Mouse (Mus musculus): ENCODE data around the gene Trex1. TPM values are rescaled to one million over a fixed set of nuclear protein-coding genes. Genes with fewer than 3 reads are reported as not detected.

Trex1 gene
- polyA plus RNA-seq, 1 experiment from 2014 or later: 11.5 TPM

DNA sequence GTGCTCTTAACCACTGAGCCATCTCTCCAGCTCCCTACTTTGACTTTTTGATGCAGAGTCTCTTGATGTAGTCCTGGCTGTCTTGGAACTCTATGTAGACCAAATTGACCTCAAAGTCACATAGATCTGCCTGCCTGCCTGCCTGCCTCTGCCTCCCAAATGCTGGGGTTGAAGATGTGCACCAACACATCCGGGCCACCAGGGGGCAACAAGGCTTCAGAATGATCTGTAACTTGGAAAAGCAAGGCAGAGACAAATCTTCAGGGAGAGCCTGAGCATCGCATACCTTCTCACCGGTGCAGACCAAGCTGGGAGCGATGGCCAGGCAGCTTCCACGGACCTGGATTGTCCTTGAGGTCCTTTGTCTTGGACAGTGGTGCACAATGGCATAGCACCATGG lies 13.2 kb downstream of the Trex1 start:
- no peaks in the 10 kb centered on the region for H3K36me3 ChIP-seq
- no peaks in the 10 kb centered on the region for H3K4me1 ChIP-seq
- WGBS: 42% methylated on average over 5 of the region's 5 CpGs
- no peak overlapping the region for H3K9ac ChIP-seq (replicated peaks)
- no peak overlapping the region for H3K4me3 ChIP-seq
- H3K27ac ChIP-seq (replicated peaks): no peak overlapping the region
- no peak overlapping the region for H3K4me2 ChIP-seq (replicated peaks)
- H3K9me3 ChIP-seq: no peaks in the 10 kb centered on the region
- no peaks in the 10 kb centered on the region for H3K27me3 ChIP-seq
- no peak for ATAC-seq (ENCODE audit: low FRiP score, low read depth)

DNA sequence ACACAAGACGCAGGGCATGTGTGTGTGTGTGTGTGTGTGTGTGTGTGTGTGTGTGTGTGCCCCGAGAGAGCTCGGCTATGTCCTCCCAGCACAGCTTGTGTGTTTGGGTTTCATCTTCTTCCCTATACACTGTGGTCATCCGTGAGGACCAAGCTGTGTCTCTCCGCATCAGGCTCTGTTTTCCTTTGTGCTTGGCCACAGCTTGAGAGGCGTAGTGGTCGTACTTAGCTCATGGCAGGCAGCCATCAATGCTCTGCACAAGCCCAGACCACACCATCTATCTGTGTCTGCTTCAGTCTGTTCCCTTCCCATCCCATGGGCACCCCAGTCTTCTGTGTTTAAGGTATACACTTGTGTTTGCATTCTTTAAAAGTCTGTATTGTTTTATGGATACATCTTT lies 18.2 kb downstream of the Trex1 start:
- Histone ChIP-seq H3K9ac (replicated peaks) (no peak overlapping the region), H3K9me3 (no peaks in the 10 kb centered on the region), H3K36me3 (no peaks in the 10 kb centered on the region), H3K27ac (replicated peaks) (no peak overlapping the region), H3K27me3 (0 out of 2 replicates have a peak, but pooled peaks cover 9% of the 10 kb centered on the region), H3K4me3 (no peak overlapping the region), H3K4me1 (peaks cover 13% of the 10 kb centered on the region), H3K4me2 (replicated peaks) (no peak overlapping the region)
- 86% methylated on average over 5 of the region's 7 CpGs for WGBS
- no peak for ATAC-seq (ENCODE audit: low FRiP score, low read depth)

DNA sequence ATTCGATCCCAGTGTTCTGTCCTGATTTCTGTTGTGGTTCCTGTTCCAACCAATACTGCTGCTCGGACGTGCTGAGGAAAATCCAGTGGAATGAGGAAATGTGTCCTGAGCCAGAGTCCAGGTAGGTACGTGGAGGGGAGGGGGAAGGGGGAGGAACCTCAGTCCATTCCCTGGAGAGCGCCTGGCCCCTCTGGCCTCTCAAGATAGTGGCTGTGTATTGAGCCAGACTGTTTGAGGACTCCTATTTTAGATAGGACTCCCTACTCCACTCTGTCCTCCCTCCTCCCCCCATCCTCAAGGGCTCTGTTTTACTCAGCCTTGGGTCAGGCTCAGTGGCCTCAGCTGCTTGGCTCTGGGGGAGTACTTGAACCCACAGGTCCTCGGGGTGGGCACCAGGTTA lies 18.6 kb downstream of the Trex1 start:
- ATAC-seq (ENCODE audit: low FRiP score, low read depth): no peak
- 72% methylated on average over 6 of the region's 6 CpGs for WGBS

DNA sequence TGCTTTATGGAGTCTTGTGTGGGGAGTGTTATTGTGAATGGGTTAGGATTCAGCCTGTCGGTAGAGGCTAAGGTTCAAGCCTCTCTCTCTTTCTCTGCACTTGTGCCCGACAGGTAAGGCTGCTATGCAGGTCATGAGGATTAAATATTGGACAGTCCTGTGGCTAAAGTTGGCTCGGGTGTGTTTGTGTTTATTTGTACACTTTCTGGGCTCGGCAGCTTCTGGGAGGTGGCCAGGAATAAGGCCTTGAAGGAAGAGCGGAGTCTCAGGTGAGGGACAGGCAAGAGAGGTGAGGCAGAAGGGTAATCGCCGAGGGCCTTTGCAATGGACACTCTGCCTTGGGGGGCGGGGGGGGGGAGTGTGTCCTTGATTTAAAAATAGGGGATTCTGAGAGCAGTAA lies 19.3 kb downstream of the Trex1 start:
- WGBS: 82% methylated on average over 8 of the region's 8 CpGs
- no peaks in the 10 kb centered on the region for H3K9me3 ChIP-seq
- no peak overlapping the region for H3K9ac ChIP-seq (replicated peaks)
- H3K27me3 ChIP-seq: 0 out of 2 replicates have a peak, but pooled peaks cover 9% of the 10 kb centered on the region
- no peak overlapping the region for H3K4me2 ChIP-seq (replicated peaks)
- H3K27ac ChIP-seq (replicated peaks): no peak overlapping the region
- peaks cover 13% of the 10 kb centered on the region for H3K4me1 ChIP-seq
- ATAC-seq (ENCODE audit: low FRiP score, low read depth): no peak
- no peaks in the 10 kb centered on the region for H3K36me3 ChIP-seq
- no peak overlapping the region for H3K4me3 ChIP-seq

More for the DNA sequence above, 18.6 kb downstream of the Trex1 start:
- H3K4me1 ChIP-seq: peaks cover 13% of the 10 kb centered on the region
- H3K4me2 ChIP-seq (replicated peaks): no peak overlapping the region
- 0 out of 2 replicates have a peak, but pooled peaks cover 9% of the 10 kb centered on the region for H3K27me3 ChIP-seq
- H3K4me3 ChIP-seq: no peak overlapping the region
- H3K9me3 ChIP-seq: no peaks in the 10 kb centered on the region
- H3K27ac ChIP-seq (replicated peaks): no peak overlapping the region
- H3K9ac ChIP-seq (replicated peaks): no peak overlapping the region; the same call in 1 of the 2 replicates
- no peaks in the 10 kb centered on the region for H3K36me3 ChIP-seq

DNA sequence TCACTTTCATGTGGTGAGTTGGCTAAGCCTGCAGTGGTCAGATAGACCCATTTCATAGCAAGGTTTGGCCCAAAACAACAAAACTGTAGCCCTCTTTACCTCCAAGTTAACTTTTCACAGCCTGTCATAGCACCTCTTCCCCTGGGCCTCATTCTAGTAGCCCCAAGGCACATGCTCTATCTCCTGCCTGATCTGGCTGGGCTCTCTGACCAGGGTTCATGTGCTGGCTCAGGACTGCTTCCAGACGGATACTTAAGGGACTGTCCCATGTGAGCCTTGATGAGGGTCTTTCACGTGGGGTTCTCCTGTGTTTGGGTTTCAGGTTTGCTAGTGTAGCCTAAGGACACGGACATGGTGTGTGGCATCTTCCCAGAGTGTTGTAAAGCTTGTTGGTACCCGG lies 19.9 kb downstream of the Trex1 start:
- 87% methylated on average over 4 of the region's 4 CpGs for WGBS
- no peak for ATAC-seq (ENCODE audit: low FRiP score, low read depth)

DNA sequence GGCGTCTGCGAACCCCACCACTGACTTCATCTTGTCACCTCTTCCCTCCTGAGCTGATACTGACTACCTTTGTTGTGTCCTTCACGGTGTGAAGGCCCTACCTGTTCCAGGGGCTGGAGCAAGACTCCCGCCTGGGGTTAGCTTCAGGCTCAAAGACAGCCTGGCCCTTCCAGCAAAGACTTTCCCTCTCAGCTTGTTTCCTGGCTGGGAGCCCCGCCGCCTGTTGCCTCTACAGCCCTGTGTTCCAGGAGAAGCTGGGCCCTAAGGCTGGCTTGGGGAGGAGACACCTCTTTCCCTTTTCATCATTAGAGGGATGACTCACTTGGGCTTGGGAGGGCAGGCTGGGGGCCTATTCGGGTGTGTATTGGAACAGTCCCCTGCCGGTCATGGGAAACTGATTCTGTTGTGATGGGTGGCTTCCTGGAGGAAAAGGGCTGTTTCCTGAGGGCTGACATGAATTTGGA lies 20.6 kb downstream of the Trex1 start:
- Histone ChIP-seq H3K27me3 (0 out of 2 replicates have a peak, but pooled peaks cover 9% of the 10 kb centered on the region), H3K9ac (replicated peaks) (peak overlapping the region; percentile 76), H3K4me1 (peaks cover 13% of the 10 kb centered on the region), H3K4me2 (replicated peaks) (peak overlapping the region; percentile 89), H3K9me3 (no peaks in the 10 kb centered on the region), H3K36me3 (no peaks in the 10 kb centered on the region), H3K27ac (replicated peaks) (no peak overlapping the region), H3K4me3 (peak overlapping the region; percentile 69)
- 16% methylated on average over 8 of the region's 8 CpGs for WGBS
- ATAC-seq (ENCODE audit: low FRiP score, low read depth): 0 out of 2 replicates have a peak, but pooled peaks have one; percentile 23

More for the DNA sequence above, 19.9 kb downstream of the Trex1 start:
- Histone ChIP-seq H3K9me3 (no peaks in the 10 kb centered on the region), H3K27ac (replicated peaks) (no peak overlapping the region), H3K4me2 (replicated peaks) (no peak overlapping the region), H3K4me3 (no peak overlapping the region), H3K27me3 (0 out of 2 replicates have a peak, but pooled peaks cover 9% of the 10 kb centered on the region), H3K9ac (replicated peaks) (no peak overlapping the region), H3K4me1 (peaks cover 13% of the 10 kb centered on the region), H3K36me3 (no peaks in the 10 kb centered on the region)

DNA sequence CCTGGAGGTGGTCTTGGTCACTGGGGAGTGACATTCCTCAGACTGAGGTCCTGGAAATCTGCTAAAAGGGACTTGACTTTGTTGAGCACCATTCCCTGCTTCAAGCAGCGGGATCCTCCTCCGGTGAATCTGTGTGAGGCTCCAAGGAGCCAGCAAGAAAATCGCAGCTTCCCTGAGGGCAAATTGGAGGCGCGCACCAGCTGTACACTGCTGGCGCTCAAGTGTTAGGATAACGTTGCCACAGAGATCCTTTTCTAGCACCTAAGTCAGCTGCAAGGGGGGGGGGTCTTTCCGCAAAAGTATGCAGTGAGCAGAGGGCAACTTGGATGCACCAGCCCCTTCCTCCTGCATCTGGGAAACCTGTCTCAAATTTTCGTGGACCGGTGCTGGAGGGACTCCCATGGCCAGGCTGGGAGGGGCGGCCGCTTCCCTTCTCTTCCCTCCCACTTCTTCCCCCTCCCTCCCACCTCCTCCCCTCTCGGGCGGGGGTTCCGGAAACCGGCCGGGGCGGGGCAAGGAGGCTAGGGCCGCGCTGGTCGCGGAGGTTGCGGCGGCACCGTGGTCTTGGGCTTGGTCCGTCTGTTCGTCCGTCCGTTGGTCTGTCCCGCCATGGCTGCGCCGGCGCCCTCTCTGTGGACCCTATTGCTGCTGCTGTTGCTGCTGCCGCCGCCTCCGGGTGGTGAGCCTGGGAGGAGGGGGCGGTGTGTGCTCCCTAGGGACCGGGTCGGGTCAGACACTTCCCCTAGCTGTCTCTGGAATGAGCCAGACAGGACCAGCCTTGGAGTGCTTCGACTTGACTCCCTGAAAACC lies 21.2 kb downstream of the Trex1 start, which contains the start of gene Shisa5:
Gene Shisa5 (plus strand): TSS at position 480 of the 810 bp plus-strand sequence.
- H3K4me3 ChIP-seq: peak within 1 kb of the TSS; percentile 69
- 0 out of 2 replicates have a peak, but pooled peaks cover 9% of the 10 kb centered on the region for H3K27me3 ChIP-seq
- WGBS: 1% methylated on average over 39 of the region's 40 CpGs
- no peaks in the 10 kb centered on the region for H3K9me3 ChIP-seq
- peak within 1 kb of the TSS; percentile 89 for H3K4me2 ChIP-seq (replicated peaks)
- ATAC-seq (ENCODE audit: low FRiP score, low read depth): peak; percentile 82
- no peak within 1 kb of the TSS; the same call in 1 of the 2 replicates for H3K27ac ChIP-seq (replicated peaks)
- peak within 1 kb of the TSS; percentile 76 for H3K9ac ChIP-seq (replicated peaks)
- H3K36me3 ChIP-seq: no peaks in the 10 kb centered on the region
- H3K4me1 ChIP-seq: peaks cover 13% of the 10 kb centered on the region

DNA sequence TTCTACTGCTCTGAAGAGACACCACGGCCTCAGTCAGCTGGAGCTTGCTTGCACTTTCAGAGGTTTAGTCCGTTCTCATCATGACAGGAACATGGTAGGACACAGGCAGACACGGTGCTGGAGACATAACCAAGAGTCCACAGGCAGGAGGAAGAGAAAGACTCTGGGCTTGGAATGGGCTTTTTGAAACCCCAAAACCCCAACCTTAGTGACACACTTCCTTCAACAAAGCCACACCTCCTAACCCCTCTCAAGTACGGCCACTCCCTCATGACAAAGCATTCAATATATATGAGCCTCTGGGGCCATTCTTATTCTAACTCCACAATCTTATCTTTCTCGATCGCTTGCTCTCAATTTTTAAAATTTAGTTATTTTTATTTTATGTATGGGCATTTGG lies 27.1 kb downstream of the Trex1 start:
- no peak overlapping the region for H3K9ac ChIP-seq (replicated peaks)
- WGBS: 88% methylated on average over 6 of the region's 6 CpGs
- no peaks in the 10 kb centered on the region for H3K27me3 ChIP-seq
- H3K9me3 ChIP-seq: no peaks in the 10 kb centered on the region
- H3K36me3 ChIP-seq: peaks cover 9% of the 10 kb centered on the region; the same call in 1 of the 2 replicates
- no peaks in the 10 kb centered on the region for H3K4me1 ChIP-seq
- no peak overlapping the region for H3K4me2 ChIP-seq (replicated peaks)
- ATAC-seq (ENCODE audit: low FRiP score, low read depth): no peak
- H3K4me3 ChIP-seq: no peak overlapping the region
- no peak overlapping the region for H3K27ac ChIP-seq (replicated peaks)

DNA sequence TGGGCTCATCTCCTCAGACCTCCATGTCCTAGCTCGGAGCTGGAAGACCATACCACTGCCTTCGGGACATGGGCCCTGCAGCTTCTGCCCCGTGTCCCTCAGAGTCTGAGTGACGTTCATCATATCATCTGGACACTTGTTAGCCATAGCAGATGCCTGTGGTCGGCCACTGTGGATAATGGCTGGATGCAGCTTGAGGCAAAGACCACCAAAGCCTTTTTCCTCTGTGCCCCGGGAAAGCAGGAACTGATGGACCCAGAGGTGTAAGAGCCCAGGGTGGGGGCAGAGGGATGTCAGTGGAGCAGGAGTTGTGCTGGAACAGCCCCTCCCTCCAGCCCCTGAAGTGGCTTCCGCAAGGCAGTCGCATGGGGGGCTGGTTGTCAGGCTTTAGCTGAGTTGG lies 27.8 kb downstream of the Trex1 start:
- Histone ChIP-seq H3K36me3 (peaks cover 9% of the 10 kb centered on the region; the same call in 1 of the 2 replicates), H3K4me3 (no peak overlapping the region), H3K27ac (replicated peaks) (no peak overlapping the region), H3K4me1 (no peaks in the 10 kb centered on the region), H3K4me2 (replicated peaks) (no peak overlapping the region), H3K9me3 (no peaks in the 10 kb centered on the region), H3K27me3 (no peaks in the 10 kb centered on the region), H3K9ac (replicated peaks) (no peak overlapping the region)
- 88% methylated on average over 8 of the region's 8 CpGs for WGBS
- no peak for ATAC-seq (ENCODE audit: low FRiP score, low read depth)

DNA sequence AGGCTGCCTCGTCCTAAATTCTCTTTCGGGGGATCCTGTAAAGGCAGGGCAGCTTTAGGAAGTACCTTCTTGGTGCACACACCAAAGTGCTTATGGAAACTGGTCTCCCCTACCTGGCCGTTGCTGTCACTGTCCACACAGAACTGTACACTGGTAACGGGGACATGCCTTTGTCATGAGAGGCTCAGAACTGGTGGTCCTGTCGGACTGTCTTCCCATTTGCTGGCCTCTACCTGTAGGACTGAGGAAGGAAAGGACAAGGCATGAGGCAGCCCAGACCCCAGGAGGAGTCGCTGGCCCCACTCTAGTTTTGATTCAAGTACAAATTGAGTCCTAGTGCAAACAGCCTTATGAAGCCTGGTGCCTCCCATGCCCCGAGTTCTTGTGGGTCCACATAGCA lies 28.5 kb downstream of the Trex1 start:
- Histone ChIP-seq H3K27me3 (no peaks in the 10 kb centered on the region), H3K4me3 (no peak overlapping the region), H3K9ac (replicated peaks) (no peak overlapping the region), H3K9me3 (no peaks in the 10 kb centered on the region), H3K4me2 (replicated peaks) (no peak overlapping the region), H3K4me1 (no peaks in the 10 kb centered on the region), H3K36me3 (peaks cover 9% of the 10 kb centered on the region; the same call in 1 of the 2 replicates), H3K27ac (replicated peaks) (no peak overlapping the region)
- ATAC-seq (ENCODE audit: low FRiP score, low read depth): no peak
- 91% methylated on average over 7 of the region's 7 CpGs for WGBS

DNA sequence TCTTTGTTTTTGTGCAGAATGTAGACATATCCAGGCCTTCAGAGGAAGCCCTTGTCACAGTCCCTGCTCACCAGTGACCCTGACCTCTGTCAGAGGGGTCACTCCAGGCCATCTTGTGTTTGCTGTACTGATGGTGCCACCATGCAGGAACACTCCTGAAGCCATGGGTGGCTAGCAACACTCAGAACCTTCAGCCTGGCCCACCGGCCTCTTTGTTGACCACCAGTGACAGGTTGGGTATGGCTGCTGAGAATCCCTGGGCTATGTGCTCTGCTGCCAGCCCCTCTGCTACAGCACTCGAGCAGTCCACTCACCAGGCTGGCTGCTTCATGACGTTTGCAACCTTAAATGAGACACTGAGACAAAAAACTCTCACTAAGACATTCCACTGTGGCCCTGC lies 29.2 kb downstream of the Trex1 start:
- Histone ChIP-seq H3K27ac (replicated peaks) (no peak overlapping the region), H3K4me2 (replicated peaks) (no peak overlapping the region), H3K36me3 (peaks cover 9% of the 10 kb centered on the region; the same call in 1 of the 2 replicates), H3K9ac (replicated peaks) (no peak overlapping the region), H3K27me3 (no peaks in the 10 kb centered on the region), H3K9me3 (no peaks in the 10 kb centered on the region), H3K4me1 (no peaks in the 10 kb centered on the region), H3K4me3 (no peak overlapping the region)
- no peak for ATAC-seq (ENCODE audit: low FRiP score, low read depth)
- 68% methylated on average over 3 of the region's 3 CpGs for WGBS

DNA sequence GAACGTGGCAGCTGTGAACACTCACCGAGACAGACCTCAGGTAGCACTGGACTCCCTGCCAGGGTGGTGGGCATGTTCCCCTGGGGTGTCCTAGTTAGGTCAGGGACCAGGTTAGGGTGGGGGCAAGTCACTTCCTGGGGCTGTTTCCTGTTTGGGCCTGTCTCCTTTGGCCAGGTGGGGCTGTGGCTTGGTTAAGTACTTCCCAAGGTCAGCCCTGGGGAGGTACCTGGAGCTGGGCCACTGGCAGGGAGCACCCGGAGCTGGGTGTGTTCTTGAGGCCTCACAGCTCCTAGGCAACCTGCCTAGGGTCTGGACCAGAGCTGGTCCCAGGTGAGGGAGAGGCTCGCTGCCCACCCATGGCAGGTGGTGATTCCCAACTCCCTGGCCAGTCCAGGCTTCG lies 30.6 kb downstream of the Trex1 start:
- H3K9me3 ChIP-seq: no peaks in the 10 kb centered on the region
- H3K4me3 ChIP-seq: no peak overlapping the region
- H3K4me2 ChIP-seq (replicated peaks): no peak overlapping the region
- 72% methylated on average over 5 of the region's 5 CpGs for WGBS
- no peaks in the 10 kb centered on the region for H3K27me3 ChIP-seq
- no peak for ATAC-seq (ENCODE audit: low FRiP score, low read depth)
- peaks cover 9% of the 10 kb centered on the region; the same call in 1 of the 2 replicates for H3K36me3 ChIP-seq
- no peak overlapping the region for H3K9ac ChIP-seq (replicated peaks)
- no peaks in the 10 kb centered on the region for H3K4me1 ChIP-seq
- H3K27ac ChIP-seq (replicated peaks): no peak overlapping the region

All from midbrain, embryonic 12.5 days (tissue).